Mouse (Mus musculus) myocyte (in vitro differentiated cells): ENCODE data around the gene Kcnab1. TPM values are rescaled to one million over a fixed set of nuclear protein-coding genes. Genes with fewer than 3 reads are reported as not detected.

Source experiments
- H3K27me3 ChIP-seq: one replicate; pipeline ENCODE4 v1.6.1; 2011; ENCODE audit not compliant: control insufficient read depth, insufficient read depth, insufficient read length
- H3K36me3 ChIP-seq: one replicate; pipeline ENCODE4 v1.6.1; 2011; ENCODE audit not compliant: control insufficient read depth, insufficient read depth
- H3K4me2 ChIP-seq: one replicate; pipeline ENCODE4 v1.6.1; 2011; ENCODE audit warnings: low read depth, control low read depth
- H3K4me3 ChIP-seq: one replicate; pipeline ENCODE4 v1.5.1; 2011; ENCODE audit warnings: mild to moderate bottlenecking, control low read depth, moderate library complexity
- H3K79me2 ChIP-seq: one replicate; pipeline ENCODE4 v1.6.1; 2011; ENCODE audit not compliant: control insufficient read depth, insufficient read depth
- H3ac ChIP-seq: one replicate; pipeline ENCODE4 v1.6.1; 2011; ENCODE audit not compliant: control insufficient read depth, insufficient read length
- CEBPB ChIP-seq: IDR thresholded peaks from 2 replicates; pipeline ENCODE4 v1.6.1; 2011; ENCODE audit warnings: mild to moderate bottlenecking, moderate library complexity; ENCODE audit not compliant: poor library complexity, insufficient read depth, severe bottlenecking
- E2F4 ChIP-seq: IDR thresholded peaks from one replicate; pipeline ENCODE4 v1.6.1; 2011; ENCODE audit warnings: mild to moderate bottlenecking, control low read depth, moderate library complexity; ENCODE audit not compliant: insufficient read depth
- MAX ChIP-seq: IDR thresholded peaks from one replicate; pipeline ENCODE4 v1.6.1; 2011; ENCODE audit warnings: low read depth, mild to moderate bottlenecking, control low read depth
- MYOD1 ChIP-seq, 3 experiments: IDR thresholded peaks; one replicate each; pipeline ENCODE4 v1.6.1; 2011; ENCODE audit warnings: control low read depth in 2 of 3, low read depth in 2 of 3, mild to moderate bottlenecking in 2 of 3, moderate library complexity in 1 of 3; ENCODE audit not compliant: insufficient read length in 2 of 3, control insufficient read depth in 1 of 3
- MYOG ChIP-seq, 3 experiments: IDR thresholded peaks; one replicate each; pipeline ENCODE4 v1.6.1; 2011; ENCODE audit warnings: control low read depth in 2 of 3, low read depth in 2 of 3, mild to moderate bottlenecking in 2 of 3; ENCODE audit not compliant: insufficient read length in 2 of 3, control insufficient read depth in 1 of 3, insufficient read depth in 1 of 3
- POLR2A ChIP-seq: IDR thresholded peaks from one replicate; pipeline ENCODE4 v1.6.1; 2011; ENCODE audit warnings: low read depth, mild to moderate bottlenecking, control low read depth, moderate library complexity; ENCODE audit not compliant: insufficient read length
- POLR2AphosphoS2 ChIP-seq: IDR thresholded peaks from one replicate; pipeline ENCODE4 v1.6.1; 2011; ENCODE audit warnings: low read depth, control low read depth; ENCODE audit not compliant: insufficient read length
- REST ChIP-seq: IDR thresholded peaks from one replicate; pipeline ENCODE4 v1.6.1; 2011; ENCODE audit warnings: mild to moderate bottlenecking, control low read depth, moderate library complexity; ENCODE audit not compliant: insufficient read depth, insufficient read length
- SRF ChIP-seq: IDR thresholded peaks from one replicate; pipeline ENCODE4 v1.6.1; 2011; ENCODE audit warnings: low read depth; ENCODE audit not compliant: control insufficient read depth, insufficient read length
- TCF12 ChIP-seq: IDR thresholded peaks from one replicate; pipeline ENCODE4 v1.6.1; 2011; ENCODE audit warnings: mild to moderate bottlenecking, control low read depth; ENCODE audit not compliant: poor library complexity, insufficient read depth, severe bottlenecking
- TCF3 ChIP-seq: IDR thresholded peaks from one replicate; pipeline ENCODE4 v1.6.1; 2011; ENCODE audit warnings: low read depth, control low read depth; ENCODE audit not compliant: insufficient read length
- USF1 ChIP-seq: IDR thresholded peaks from one replicate; pipeline ENCODE4 v1.6.1; 2011; ENCODE audit warnings: low read depth, mild to moderate bottlenecking, control low read depth, moderate library complexity
- polyA plus RNA-seq: library from polyadenylated mRNA; unstranded; fragments of >200 nt; fragmentation: generic; extraction: Trizol; gene quantifications from one replicate; pipeline ENCODE4 v1.2.1, GENCODE M21; 2012; ENCODE audit warnings: missing spikeins

Kcnab1 gene
- polyA plus RNA-seq, 1 experiment = 0.08 TPM

GRCm38 (mm10) chr3:65321981-65322779, 213.0 kb downstream of the Kcnab1 start:
- Histone ChIP-seq H3K4me2 (no peak overlapping the region), H3K27me3 (no peaks in the 10 kb centered on the region), H3K4me3 (no peak overlapping the region), H3K36me3 (no peaks in the 10 kb centered on the region), H3K79me2 (no peaks in the 10 kb centered on the region), H3ac (no peak overlapping the region)
- no peak for TF ChIP-seq TCF12
- no peak for TF ChIP-seq POLR2A
- TF ChIP-seq POLR2AphosphoS2 = no peak
- no peak for TF ChIP-seq USF1
- TF ChIP-seq MAX = no peak
- TF ChIP-seq E2F4 = no peak
- TF ChIP-seq MYOG (IDR thresholded peaks at IDR 0.05; ENCODE audit: control insufficient read depth in 1 of 3, insufficient read depth in 1 of 3, insufficient read length in 2 of 3, low read depth in 2 of 3) = no peak
- no peak for TF ChIP-seq TCF3
- no peak for TF ChIP-seq SRF

DNA sequence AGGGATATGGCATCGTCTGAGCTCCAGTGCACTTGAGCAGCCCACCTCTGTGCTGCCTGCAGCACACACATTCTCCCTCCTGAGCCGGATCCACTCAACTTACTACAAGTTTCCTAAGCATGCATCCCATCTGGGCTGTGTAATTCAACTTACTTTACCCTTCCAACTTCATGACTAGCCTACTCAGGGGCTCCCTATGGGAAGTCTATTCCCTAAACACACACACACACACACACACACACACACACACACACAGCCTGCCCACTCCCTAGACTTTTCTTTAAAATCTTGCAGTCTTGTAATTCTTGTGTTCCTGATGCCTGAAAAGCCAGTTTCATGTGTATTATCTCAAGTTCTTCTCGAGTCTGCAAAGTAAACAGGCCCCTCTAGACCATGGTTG, 216.1 kb downstream of the Kcnab1 start:
- H3K4me2 ChIP-seq = no peak overlapping the region
- H3ac ChIP-seq = no peak overlapping the region
- no peak for TF ChIP-seq CEBPB
- no peak for TF ChIP-seq E2F4
- TF ChIP-seq TCF12 = no peak
- no peak for TF ChIP-seq MAX
- TF ChIP-seq TCF3 = no peak
- no peak for TF ChIP-seq POLR2AphosphoS2
- TF ChIP-seq POLR2A = no peak
- TF ChIP-seq MYOG (IDR thresholded peaks at IDR 0.05; ENCODE audit: control insufficient read depth in 1 of 3, insufficient read depth in 1 of 3, insufficient read length in 2 of 3, low read depth in 2 of 3) = no peak
- TF ChIP-seq USF1 = no peak
- TF ChIP-seq SRF = no peak
- no peak for TF ChIP-seq REST
- TF ChIP-seq MYOD1 (IDR thresholded peaks at IDR 0.05; ENCODE audit: control insufficient read depth in 1 of 3, insufficient read length in 2 of 3, low read depth in 2 of 3) = no peak
- H3K27me3 ChIP-seq = no peaks in the 10 kb centered on the region
- no peaks in the 10 kb centered on the region for H3K79me2 ChIP-seq
- H3K4me3 ChIP-seq = no peak overlapping the region
- no peaks in the 10 kb centered on the region for H3K36me3 ChIP-seq

- no peaks in the 10 kb centered on the region for H3K79me2 ChIP-seq
- no peak overlapping the region for H3K4me2 ChIP-seq
- no peaks in the 10 kb centered on the region for H3K36me3 ChIP-seq
- no peak for TF ChIP-seq MYOG (IDR thresholded peaks at IDR 0.05; ENCODE audit: control insufficient read depth in 1 of 3, insufficient read depth in 1 of 3, insufficient read length in 2 of 3, low read depth in 2 of 3)
- no peak for TF ChIP-seq REST
- TF ChIP-seq POLR2AphosphoS2 = no peak
- no peak for TF ChIP-seq TCF3
- TF ChIP-seq TCF12 = no peak
- TF ChIP-seq SRF = no peak
- no peak for TF ChIP-seq USF1
- TF ChIP-seq MAX = no peak
- H3K4me3 ChIP-seq = no peak overlapping the region
- H3K27me3 ChIP-seq = no peaks in the 10 kb centered on the region
- no peak overlapping the region for H3ac ChIP-seq
Observed at GRCm38 (mm10) chr3:65328814-65329213, 219.6 kb downstream of the Kcnab1 start.

DNA sequence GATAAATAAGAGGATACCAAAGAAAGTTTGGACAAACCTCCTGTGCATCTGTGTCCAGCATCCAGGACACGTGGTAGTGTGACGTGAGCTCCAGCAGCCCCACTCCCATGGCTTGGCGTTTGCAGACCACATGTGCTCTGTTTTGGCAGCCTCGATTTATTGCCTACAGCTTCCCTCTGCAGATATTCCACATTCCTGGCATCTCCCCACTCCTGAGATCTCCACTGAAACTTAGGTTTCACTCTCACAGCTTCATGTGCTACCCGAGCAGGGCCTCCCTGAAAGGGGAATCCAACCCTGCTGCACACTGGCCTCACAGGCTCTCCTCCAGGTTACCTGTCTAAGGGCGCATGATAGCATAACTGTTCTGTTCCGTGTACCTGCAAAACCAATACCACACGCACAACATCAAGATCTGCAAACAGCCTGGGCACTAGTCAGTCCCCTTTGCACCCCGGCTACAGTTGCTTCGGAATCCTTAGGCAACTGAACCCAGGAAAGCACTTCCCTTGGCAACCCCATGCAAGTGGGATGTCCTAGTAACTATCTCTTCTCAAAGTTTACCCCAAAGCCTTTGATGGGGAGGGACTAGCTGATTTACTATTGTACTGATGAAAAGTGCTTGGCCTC, 228.8 kb downstream of the Kcnab1 start:
- Histone ChIP-seq H3K4me3 (no peak overlapping the region), H3K27me3 (no peaks in the 10 kb centered on the region)

More for the DNA sequence above, 228.8 kb downstream of the Kcnab1 start:
- Histone ChIP-seq H3K4me2 (no peak overlapping the region), H3K79me2 (no peaks in the 10 kb centered on the region), H3ac (no peak overlapping the region), H3K36me3 (no peaks in the 10 kb centered on the region)
- TF ChIP-seq POLR2AphosphoS2 (no peak), MAX (no peak), TCF12 (no peak), SRF (no peak), CEBPB (no peak), POLR2A (no peak), MYOD1 (IDR thresholded peaks at IDR 0.05; ENCODE audit: control insufficient read depth in 1 of 3, insufficient read length in 2 of 3, low read depth in 2 of 3) (no peak)
